Mouse (Mus musculus) C2C12 (cell line): ENCODE data around the gene Paxx.

ENCODE experiments used
- CTCF ChIP-seq: IDR thresholded peaks from one replicate; pipeline ENCODE4 v1.5.1; 2011; ENCODE audit not compliant: control insufficient read depth, insufficient read depth, insufficient read length
- USF1 ChIP-seq: IDR thresholded peaks from one replicate; pipeline ENCODE4 v1.6.1; 2011; ENCODE audit warnings: low read depth, mild to moderate bottlenecking, control low read depth, moderate library complexity

- TF ChIP-seq CTCF (no peak), USF1 (no peak)
Observed at GRCm38 (mm10) chr2:25456205-25456953, 4.5 kb downstream of the Paxx start, which contains the start of gene Clic3.
